Mouse (Mus musculus) testis, adult 2 months (tissue): ENCODE measurements at regions not wholly inside any gene's neighbourhood (a gene's known extent, or its start where the extent isn't known, plus 50 kb on each side); places are given as distances from the start of the nearest gene placed in this dataset.

Experiments used
- CTCF ChIP-seq: fragments of 200-500 bp; IDR thresholded peaks from 2 replicates; pipeline ENCODE4 v1.5.1; 2012; ENCODE audit warnings: low read depth, mild to moderate bottlenecking, inconsistent platforms, low read length, moderate library complexity; ENCODE audit not compliant: control insufficient read depth, insufficient read depth, insufficient replicate concordance
- POLR2A ChIP-seq: fragments of 200-500 bp; IDR thresholded peaks from 2 replicates; pipeline ENCODE4 v1.6.1; 2012; ENCODE audit warnings: low read depth, mild to moderate bottlenecking, inconsistent platforms, low read length, moderate library complexity; ENCODE audit not compliant: control insufficient read depth

DNA sequence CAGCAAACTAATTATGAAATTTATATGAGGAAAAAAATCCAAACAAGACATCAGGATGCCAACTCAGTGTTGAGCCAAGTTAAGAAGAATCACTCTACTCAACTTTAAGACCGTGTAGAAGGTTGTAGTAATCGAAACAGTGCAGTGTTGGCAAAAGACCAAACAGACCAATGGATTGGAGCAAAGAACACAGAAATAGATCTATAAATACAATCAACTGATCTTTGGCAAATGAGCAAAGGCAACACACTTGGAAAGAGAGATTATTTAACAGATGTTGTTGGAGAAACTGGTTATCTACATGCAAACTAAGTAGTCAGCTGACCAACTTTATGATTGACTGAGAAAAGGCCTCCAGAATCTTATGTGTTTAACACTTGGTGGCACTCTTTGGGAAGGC, 229.4 kb upstream of the Pik3r1 start:
- TF ChIP-seq CTCF (no peak), POLR2A (no peak)
